Mouse (Mus musculus) neural tube, embryonic 13.5 days (tissue): ENCODE data around the gene Olfr434. TPM values are rescaled to one million over a fixed set of nuclear protein-coding genes. Genes with fewer than 3 reads are reported as not detected.
A peak's percentile ranks its signal among the peaks of the same experiment; 100 is the strongest.

Source experiments
- ATAC-seq: fragments of 200-750 bp; cut with Nextera tagmentation; 2 replicates; pipeline ENCODE4 v1.8.0; 2017; ENCODE audit warnings: low read depth, mild to moderate bottlenecking, moderate TSS enrichment, moderate library complexity
- H3K27ac ChIP-seq: fragments of 300-500 bp; sonication (generic); replicated peaks from 2 replicates; pipeline ENCODE4 v1.5.1; 2015; ENCODE audit warnings: moderate library complexity, mild to moderate bottlenecking, inconsistent platforms
- H3K27me3 ChIP-seq: fragments of 300-500 bp; sonication (generic); 2 replicates; pipeline ENCODE4 v1.6.1; 2015; ENCODE audit warnings: mild to moderate bottlenecking, inconsistent platforms
- H3K36me3 ChIP-seq: fragments of 300-500 bp; sonication (generic); 2 replicates; pipeline ENCODE4 v1.6.1; 2015; ENCODE audit warnings: mild to moderate bottlenecking, inconsistent platforms
- H3K4me1 ChIP-seq: fragments of 300-500 bp; sonication (generic); replicated peaks from 2 replicates; pipeline ENCODE4 v1.6.1; 2015; ENCODE audit warnings: inconsistent platforms
- H3K4me2 ChIP-seq: fragments of 300-500 bp; sonication (generic); 2 replicates; pipeline ENCODE4 v1.6.1; 2015; ENCODE audit warnings: inconsistent platforms, mild to moderate bottlenecking, moderate library complexity
- H3K4me3 ChIP-seq: fragments of 300-500 bp; sonication (generic); 2 replicates; pipeline ENCODE4 v1.5.1; 2015; ENCODE audit warnings: mild to moderate bottlenecking, inconsistent platforms
- H3K9ac ChIP-seq: fragments of 300-500 bp; sonication (generic); 2 replicates; pipeline ENCODE4 v1.6.1; 2015; ENCODE audit warnings: moderate library complexity, mild to moderate bottlenecking, inconsistent platforms
- H3K9me3 ChIP-seq: fragments of 300-500 bp; sonication (generic); 2 replicates; pipeline ENCODE4 v1.6.1; 2016; ENCODE audit warnings: inconsistent platforms
- WGBS: fragments of 180-500 bp; shearing (Covaris S2); methylation state at CpG from one replicate; pipeline ENCODE4 v1.1.7; 2015; 5-methylcytosine and 5-hydroxymethylcytosine counted together
- polyA plus RNA-seq: library from polyadenylated mRNA; unstranded; fragments of >200 nt; fragmentation: Nextera tagmentation; extraction: Ambion mirVana; gene quantifications from 2 replicates; pipeline ENCODE4 v1.2.1, GENCODE M21; 2015

The Olfr434 gene
- polyA plus RNA-seq, 1 experiment from 2014 or later = not detected

- Histone ChIP-seq H3K27me3 (no peaks in the 10 kb centered on the region), H3K9me3 (no peaks in the 10 kb centered on the region), H3K9ac (no peak overlapping the region), H3K36me3 (no peaks in the 10 kb centered on the region), H3K4me1 (no peaks in the 10 kb centered on the region), H3K4me3 (no peak overlapping the region), H3K4me2 (no peak overlapping the region), H3K27ac (no peak overlapping the region)
- 97% methylated on average over 1 of the region's 1 CpGs for WGBS
- ATAC-seq = no peak
Observed at GRCm38 (mm10) chr6:43252994-43253393, 40.2 kb downstream of the Olfr434 start.

GRCm38 (mm10) chr6:43254193-43254926, 41.5 kb downstream of the Olfr434 start:
- Histone ChIP-seq H3K4me1 (no peaks in the 10 kb centered on the region), H3K9me3 (no peaks in the 10 kb centered on the region), H3K9ac (no peak overlapping the region), H3K36me3 (no peaks in the 10 kb centered on the region), H3K27me3 (no peaks in the 10 kb centered on the region), H3K27ac (no peak overlapping the region), H3K4me2 (no peak overlapping the region), H3K4me3 (no peak overlapping the region)
- 70% methylated on average over 7 of the region's 7 CpGs for WGBS
- ATAC-seq = no peak

- WGBS = 77% methylated on average over 2 of the region's 2 CpGs
- Histone ChIP-seq H3K36me3 (no peaks in the 10 kb centered on the region), H3K27me3 (peaks cover 19% of the 10 kb centered on the region), H3K4me1 (peaks cover 7% of the 10 kb centered on the region), H3K4me3 (no peak overlapping the region), H3K27ac (no peak overlapping the region), H3K9me3 (no peaks in the 10 kb centered on the region), H3K4me2 (no peak overlapping the region), H3K9ac (no peak overlapping the region)
- ATAC-seq = no peak
Observed at GRCm38 (mm10) chr6:43260756-43261155, 47.9 kb downstream of the Olfr434 start.

GRCm38 (mm10) chr6:43265363-43266041, 52.7 kb downstream of the Olfr434 start, which contains the start of gene Arhgef5:
TSS of gene Arhgef5 (plus strand) at chr6:43265582.
- peaks cover 35% of the 10 kb centered on the region for H3K27me3 ChIP-seq
- H3K4me2 ChIP-seq = peak within 1 kb of the TSS; percentile 88
- ATAC-seq = peak; percentile 65
- 1% methylated on average over 43 of the region's 48 CpGs for WGBS
- H3K9me3 ChIP-seq = no peaks in the 10 kb centered on the region
- peaks cover 12% of the 10 kb centered on the region for H3K4me1 ChIP-seq
- peak within 1 kb of the TSS; percentile 34; the same call in 1 of the 2 replicates for H3K27ac ChIP-seq
- H3K36me3 ChIP-seq = no peaks in the 10 kb centered on the region
- H3K4me3 ChIP-seq = peak within 1 kb of the TSS; percentile 49
- H3K9ac ChIP-seq = peak within 1 kb of the TSS; percentile 68

- Histone ChIP-seq H3K9me3 (no peaks in the 10 kb centered on the region), H3K9ac (peak overlapping the region; percentile 68), H3K27ac (peak overlapping the region; percentile 34; the same call in 1 of the 2 replicates), H3K4me1 (peaks cover 12% of the 10 kb centered on the region), H3K4me3 (peak overlapping the region; percentile 49), H3K4me2 (peak overlapping the region; percentile 88), H3K36me3 (no peaks in the 10 kb centered on the region), H3K27me3 (peaks cover 35% of the 10 kb centered on the region)
- peak; percentile 32; the same call in 1 of the 2 replicates for ATAC-seq
- WGBS = 7% methylated on average over 8 of the region's 8 CpGs
Observed at GRCm38 (mm10) chr6:43266356-43266755, 53.5 kb downstream of the Olfr434 start.

Other genes with a start within 250 kb of the Olfr434 start
- gene Olfr441, start 106.7 kb upstream of the Olfr434 start, polyA plus RNA-seq = not detected in 2 replicates
- not detected in 2 replicates for gene Olfr237-ps1, start 66.5 kb upstream of the Olfr434 start, polyA plus RNA-seq
- not detected in 2 replicates for gene Olfr437, start 49.7 kb upstream of the Olfr434 start, polyA plus RNA-seq
- gene Olfr13, start 40.9 kb upstream of the Olfr434 start, polyA plus RNA-seq = not detected in 2 replicates
- not detected in 2 replicates for gene Olfr435, start 15.9 kb upstream of the Olfr434 start, polyA plus RNA-seq
- not detected in 2 replicates for gene Olfr47, start 18.5 kb downstream of the Olfr434 start, polyA plus RNA-seq
- gene Arhgef5, start 52.6 kb downstream of the Olfr434 start, polyA plus RNA-seq = 2.6 and 3.3 TPM in 2 replicates
- gene Nobox, start 96.5 kb downstream of the Olfr434 start, polyA plus RNA-seq = not detected in 2 replicates